Mouse (Mus musculus): ENCODE measurements around the gene Ankrd34a.

DNA sequence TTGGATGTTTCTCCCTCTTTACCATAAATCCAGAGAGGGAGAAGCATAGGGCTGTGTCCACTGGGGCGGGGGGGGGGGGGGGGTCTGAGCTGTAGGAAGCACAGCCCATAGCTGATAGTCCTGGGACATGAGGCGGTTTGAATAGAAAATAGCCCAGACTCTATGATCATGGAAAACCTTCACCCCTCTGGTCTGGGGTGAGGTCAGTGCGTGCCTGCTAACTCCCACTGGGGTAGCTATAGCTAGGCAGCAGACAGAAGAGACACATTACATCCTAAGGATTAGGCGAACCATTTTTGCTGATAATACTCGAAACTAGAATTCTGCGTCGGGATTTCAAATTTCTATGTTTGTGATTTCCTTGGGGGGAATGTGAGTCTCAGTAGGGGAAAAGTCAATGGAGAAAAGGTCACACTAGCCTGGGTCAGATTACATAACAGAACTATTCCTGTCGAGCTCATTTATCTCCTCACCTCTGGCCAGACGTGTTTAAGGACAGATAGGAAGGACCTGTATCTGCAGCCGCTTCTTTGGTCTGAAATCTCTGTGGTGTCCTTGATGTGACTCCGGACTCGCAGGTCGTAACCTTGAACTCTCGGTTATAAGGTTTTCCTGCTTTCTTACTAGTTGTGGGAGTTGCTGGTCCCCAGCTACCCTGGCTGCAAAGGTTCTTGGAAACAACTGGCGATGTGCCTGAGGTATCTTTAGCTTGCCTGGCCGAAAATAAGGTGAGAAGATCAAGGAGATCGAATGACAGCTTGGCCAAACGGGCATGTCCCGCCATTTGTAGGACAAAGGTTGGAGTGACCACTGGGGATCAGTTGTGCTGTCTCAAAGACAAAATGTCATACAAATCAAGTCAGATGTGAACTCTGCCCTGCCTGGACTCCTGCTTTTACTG is 22.6 kb upstream of the Ankrd34a start:
- no peak for TF ChIP-seq POLR2A (IDR thresholded peaks at IDR 0.05; ENCODE audit: borderline replicate concordance, extremely low read depth, insufficient read depth, insufficient read length, poor library complexity, severe bottlenecking)
- TF ChIP-seq CTCF (IDR thresholded peaks at IDR 0.05; ENCODE audit: borderline replicate concordance, extremely low read depth, insufficient read depth, insufficient read length) = no peak

Measured in brain, embryonic 14.5 days (tissue).